Mouse (Mus musculus) cerebellum, postnatal 25 days (tissue): ENCODE results near the gene Odf3.

Source experiments
- DNase-seq, 2 experiments: peaks; one replicate each; pipeline ENCODE4 v3.0.0; 2021; ENCODE audit warnings: mixed read lengths in 2 of 2

Gene Odf3

DNA sequence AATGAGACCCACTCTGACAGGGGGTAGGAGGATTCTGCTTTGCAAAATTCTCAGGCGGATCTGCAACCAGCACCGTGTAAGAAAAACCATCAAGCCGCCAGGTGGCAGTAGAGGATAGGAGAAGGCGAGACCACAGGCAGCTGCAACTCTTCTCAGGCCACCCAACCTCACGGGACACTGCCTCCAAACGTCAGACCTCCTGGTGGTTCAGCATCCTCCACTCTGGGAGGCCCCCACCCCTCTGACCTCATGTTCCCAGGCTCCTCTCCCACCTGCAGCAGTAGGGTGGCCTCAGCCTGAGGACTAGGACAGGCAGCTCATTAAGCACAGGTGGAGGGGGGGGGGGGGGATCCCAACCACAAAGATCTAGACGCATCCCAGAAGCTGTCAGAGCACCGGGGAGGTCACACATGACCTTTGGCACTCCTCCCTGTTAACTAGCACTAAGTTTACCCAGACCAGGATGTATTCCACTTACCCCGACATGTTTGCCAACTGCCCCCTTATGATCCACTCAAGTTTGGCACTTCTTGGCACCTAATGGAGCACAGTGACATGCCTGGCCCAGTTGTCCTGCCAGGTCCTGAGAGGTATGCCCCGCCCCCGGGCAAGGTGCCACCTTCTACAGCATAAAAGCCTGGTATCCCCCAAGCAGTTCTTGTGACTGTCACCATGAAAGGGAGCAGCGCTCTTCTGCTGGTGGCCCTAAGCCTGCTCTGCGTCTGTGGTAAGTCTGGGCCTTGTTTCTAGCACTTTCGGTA is 2.5 kb upstream of the Odf3 start, which contains the start of gene Scgb1c1:
TSS of gene Scgb1c1 (plus strand) at position 643 of the 761 bp plus-strand sequence.
- peak; percentile 92 to 96 for DNase-seq

DNA sequence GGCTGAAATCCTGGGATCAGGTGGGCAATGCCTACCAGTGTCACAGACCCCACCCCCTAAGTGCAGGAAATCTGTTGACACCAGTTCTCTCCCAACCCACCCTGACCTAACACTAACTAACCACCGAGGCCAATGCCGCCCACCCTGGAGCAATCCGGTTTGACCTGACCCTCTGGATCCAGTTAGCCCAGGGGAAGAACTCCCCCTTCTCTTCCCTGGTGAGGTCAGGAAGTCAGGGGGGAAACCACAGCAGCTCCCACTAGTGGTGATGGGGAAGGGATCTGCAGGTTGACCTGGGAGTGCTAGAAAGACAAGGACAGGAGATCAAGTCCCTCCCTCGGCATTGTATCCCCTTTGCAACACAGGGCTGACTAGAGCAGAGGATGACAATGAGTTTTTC is 1.9 kb upstream of the Odf3 start:
- DNase-seq, result no peak

DNA sequence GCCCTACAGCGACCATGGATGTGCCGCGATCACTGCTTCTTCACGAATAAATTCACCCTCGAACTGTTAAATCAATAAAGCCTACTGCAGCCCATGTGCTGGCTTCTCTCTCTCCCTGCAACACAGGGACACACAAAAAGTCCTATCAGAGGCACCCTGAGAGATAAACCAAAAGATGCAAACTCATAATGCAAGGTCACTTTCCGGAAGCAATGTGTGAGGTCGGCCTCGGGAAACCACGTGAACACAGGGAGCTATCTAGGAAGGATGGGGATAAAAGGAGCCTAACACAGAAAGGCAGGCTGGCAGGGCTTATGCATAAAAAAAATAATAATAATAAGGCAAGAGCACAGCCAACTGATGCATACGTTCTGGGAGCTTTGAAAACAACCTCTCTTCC is 929 bp upstream of the Odf3 start:
- DNase-seq, result no peak

DNA sequence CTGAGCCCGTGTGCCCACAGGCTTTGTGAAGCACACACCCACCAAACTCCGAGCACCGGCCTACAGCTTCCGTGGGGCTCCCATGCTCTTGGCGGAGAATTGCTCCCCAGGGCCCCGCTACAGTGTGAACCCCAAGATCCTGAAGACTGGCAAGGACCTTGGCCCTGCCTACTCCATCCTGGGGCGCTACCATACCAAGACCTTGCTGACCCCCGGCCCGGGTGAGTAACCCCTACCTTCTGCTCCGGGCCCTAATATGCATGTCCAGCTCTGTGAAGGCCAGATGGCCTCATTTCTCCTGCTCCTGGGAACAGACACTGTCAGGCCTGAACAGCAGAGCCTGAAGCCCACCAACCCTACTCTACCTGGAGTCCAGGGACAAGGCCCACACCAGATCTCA is 986 bp downstream of the Odf3 start:
- no peak for DNase-seq

DNA sequence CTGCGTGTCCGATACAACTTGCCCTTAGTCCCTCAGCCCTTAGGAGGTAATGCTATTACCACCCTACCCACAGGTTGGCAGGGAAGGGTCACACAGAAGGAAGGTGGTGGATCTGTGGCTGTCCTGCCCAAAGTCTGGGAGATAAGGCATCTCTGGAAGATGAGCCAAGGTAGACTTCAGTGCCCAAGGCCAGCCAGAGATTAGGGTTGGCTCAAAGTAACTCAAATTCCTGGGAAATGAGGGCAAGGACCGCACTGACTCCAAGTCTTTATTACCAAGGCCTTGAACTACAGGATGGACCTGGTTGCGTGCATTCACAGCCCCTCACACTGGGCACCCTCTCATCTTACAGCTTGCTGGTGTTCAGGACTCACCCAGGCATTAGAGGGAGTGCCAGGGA is 4.3 kb downstream of the Odf3 start:
- DNase-seq, result no peak

DNA sequence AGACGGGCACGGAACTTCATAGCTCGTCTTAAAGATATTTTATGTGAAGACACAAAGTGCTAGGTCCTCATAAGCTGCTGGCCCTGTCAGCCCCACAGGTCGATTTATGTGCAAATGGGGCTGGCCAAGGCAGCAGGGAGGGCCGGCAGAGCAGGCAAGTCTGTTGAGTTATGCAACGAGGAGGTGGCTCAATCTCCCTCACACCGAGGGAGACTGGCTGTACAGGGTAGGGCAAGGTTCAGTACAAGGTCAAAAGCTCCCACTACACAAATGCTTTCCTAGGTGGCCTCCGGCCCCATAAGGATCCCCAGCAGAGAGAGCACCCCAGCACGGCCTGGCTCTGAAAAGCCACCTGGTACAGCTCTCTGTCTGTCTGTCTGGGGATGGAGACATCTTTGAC is 5.8 kb downstream of the Odf3 start:
- no peak for DNase-seq

DNA sequence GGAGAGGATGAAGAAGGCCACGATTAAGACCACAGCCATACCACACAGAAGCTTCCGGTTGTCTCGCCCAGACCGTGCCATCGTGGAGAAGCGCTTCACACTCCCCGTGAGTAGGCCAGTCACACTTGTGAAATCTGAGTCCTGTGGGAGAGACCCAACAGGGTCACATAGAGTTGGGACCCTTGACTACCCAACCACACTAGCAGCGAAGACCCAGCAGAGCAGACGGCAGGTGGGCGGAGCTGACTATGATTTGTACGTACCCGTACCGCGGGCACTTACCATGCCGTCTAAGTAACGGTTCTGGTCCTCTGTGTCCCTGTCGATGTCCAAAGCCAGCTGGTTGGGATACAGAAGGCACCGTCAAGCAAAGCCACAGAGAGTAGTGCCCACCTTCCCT is 6.9 kb downstream of the Odf3 start:
- DNase-seq, result no peak

DNA sequence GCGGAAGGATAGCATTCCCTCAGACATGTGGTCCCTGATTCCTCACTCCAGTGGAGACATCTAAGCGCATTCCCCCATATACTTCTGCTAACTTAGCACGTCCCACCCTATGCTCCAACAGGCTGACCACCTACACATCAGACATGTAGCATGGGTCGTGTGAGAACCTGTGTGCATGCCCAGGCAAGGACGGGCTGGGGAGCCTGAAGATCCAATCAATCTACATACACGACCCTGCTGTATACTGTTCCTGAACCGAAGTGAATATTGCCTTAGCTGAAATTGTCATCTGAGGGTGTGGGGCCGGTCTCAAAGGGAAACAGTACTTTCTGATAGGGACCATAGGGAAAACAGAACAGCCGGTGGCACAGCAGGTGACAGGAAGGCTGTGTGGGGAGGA is 7.6 kb downstream of the Odf3 start:
- no peak for DNase-seq

DNA sequence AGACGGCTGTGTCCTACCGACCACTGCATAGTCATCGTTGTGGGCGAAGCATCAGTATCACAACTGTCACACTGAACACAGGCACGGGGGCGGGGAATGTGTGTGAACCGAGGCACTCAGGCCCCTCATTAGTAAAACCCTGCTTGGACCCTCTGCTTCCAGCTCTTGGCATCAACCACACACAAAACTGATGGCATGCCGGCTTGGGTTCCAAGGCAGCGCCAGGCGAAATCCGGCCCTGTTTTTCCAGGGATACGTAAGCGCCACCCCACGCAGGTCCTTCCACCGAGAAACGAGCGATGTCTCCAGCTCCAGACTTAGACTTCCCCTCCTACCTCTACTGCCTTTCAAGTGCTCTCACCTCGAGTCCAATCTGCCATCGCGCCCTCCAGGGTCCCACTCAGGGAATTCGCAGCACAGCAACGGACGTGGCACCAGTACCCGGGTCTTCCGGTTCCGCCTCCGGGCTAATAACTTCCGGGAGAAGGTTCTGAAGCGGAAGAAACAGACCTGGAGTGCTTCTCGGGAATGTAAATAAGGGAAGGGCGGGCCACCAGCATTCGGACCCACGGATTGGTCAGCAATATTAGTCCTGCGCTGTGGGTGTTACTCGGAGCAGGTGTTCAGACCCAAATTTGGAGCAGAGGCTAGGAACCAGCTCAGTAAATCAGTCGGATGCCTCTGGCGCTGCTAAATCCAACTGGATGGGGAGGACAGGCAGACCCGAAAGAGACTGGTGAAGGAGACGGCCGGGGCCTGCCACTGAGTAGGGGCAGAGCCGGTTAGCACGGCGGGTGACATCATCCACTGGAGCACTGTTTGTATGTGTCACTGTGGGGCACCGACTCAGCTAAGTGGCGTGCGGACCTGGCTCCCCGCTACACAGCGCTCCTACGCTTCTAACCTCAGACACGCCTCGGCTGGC is 8.5 kb downstream of the Odf3 start, which contains the start of gene Gm45785:
TSS of gene Gm45785 (minus strand) at position 472 of the 925 bp plus-strand sequence.
- DNase-seq, result peak; percentile 85 to 87

DNA sequence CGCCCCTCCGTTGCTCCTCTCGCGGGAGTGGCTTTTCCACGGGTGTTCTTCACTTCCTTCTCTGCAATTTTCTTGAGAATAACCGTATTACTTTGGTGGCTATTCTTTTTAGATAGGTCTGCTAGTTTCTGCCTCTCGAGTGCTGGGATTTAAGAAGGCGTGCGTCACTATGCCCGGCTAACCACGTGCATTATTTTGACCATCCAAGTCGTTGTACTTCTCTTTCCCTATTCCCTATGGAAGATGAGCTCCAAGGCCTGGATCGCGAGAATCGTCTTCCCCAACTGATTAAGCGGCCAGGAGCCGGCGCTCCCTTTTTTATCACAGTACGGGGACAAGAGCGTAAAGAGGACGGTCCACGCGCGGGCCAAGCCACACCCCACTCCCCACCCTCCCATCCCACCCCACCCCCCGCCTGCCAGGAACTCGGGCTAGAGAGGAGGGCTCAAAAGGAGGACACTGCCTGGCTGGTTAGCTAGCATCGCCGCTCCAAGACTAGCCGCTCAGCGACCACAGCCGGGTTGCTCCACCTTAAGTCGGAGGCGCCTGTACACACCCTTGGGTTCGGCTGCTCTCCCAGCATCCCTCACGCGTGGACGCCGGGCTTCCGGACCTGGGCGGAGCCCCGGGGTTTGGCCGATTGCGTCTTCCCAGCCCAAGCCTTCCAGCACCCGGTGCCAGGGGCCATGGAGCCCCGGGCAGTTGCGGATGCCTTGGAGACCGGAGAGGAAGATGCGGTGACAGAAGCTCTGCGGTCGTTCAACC is 9.4 kb downstream of the Odf3 start, which contains the start of gene Ric8a:
TSS of gene Ric8a (plus strand) at position 173 of the 765 bp plus-strand sequence.
- peak; percentile 90 to 92 for DNase-seq

DNA sequence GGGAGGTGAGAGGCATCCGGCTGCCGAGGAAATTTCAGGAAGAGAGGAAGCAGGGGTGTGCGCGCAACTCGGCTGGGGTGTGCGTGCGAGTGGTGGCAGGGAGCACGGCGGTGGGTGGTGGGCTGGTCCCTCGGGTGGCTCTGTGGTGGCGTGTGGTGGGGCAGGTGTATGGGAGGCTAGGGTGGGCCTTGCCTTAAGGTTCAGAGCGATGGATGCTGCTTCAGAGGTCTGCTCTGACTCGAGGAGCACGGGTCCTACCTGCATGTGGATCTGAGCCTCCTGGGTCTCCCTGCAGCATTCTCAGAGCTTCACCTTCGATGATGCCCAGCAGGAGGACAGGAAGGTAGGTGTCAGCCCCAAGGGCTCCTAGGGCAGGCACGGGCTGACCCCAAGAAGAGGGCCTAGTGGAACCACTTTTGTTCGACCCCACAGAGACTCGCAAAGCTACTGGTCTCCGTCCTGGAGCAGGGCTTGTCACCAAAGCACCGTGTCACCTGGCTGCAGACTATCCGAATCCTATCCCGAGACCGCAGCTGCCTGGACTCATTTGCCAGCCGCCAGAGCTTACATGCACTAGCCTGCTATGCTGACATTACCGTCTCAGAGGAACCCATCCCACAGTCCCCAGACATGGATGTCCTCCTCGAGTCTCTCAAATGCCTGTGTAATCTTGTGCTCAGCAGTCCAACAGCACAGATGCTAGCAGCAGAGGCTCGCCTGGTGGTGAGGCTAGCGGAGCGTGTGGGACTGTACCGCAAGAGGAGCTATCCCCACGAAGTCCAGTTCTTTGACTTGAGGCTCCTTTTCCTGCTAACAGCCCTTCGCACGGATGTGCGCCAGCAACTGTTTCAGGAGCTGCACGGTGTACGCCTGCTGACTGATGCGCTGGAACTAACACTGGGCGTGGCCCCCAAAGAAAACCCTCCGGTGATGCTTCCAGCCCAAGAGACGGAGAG is 10.2 kb downstream of the Odf3 start, which contains the start of gene Bet1l:
TSS of gene Bet1l (minus strand) at position 28 of the 956 bp plus-strand sequence.
- peak; percentile 36 to 40 for DNase-seq

DNA sequence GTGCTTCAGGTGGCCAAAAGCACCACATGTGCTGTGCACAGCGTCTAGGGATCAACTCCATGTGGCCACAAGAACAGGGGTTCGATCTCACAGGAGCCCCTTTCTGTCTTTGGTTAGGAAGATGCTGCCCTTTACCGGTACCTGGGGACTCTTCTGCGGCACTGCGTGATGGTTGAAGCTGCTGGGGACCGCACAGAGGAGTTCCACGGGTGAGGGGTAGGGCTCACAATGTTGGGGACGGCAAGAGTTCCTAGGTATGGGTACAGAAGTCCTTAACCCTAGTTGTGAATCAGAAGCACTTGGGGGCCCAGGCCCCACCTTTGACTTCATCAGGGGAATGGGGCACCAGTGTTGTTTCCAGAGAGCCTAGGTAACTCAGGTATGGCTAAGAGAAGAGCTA is 11.1 kb downstream of the Odf3 start:
- no peak for DNase-seq

DNA sequence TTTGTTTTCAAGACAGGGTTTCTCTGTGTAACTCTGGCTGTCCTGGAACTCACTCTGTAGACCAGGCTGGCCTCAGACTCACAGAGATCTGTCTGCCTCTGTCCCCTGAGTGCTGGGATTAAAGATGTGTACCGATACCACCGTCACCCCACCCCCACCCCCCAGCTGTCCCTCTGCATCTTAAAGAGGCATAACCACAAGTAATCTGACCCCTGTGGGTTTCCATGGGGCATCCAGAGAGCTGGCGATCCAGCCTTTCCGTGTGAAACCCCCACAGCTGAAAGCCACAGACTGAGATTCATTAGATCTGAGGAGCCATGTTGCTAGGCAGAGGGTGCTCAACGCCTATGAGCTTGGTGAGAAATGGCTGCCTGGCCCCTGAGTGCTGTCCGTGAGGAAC is 12.4 kb downstream of the Odf3 start:
- no peak for DNase-seq

DNA sequence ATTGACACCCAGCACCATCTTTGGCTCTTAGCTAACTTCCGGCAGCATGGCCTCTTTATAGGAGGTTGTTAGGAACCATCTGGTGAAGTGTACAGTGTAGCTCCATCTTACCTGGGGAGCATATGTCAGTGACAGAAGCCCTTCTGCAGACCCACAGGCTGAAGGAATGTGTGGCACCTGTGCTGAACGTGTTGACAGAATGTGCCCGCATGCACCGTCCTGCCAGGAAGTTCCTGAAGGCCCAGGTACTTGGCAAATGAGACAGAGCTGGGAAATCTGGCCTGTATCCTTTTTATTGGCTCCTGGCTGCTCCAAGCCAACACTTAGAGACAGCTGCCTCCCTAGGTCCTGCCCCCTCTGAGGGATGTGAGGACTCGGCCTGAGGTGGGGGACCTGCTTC is 13.1 kb downstream of the Odf3 start:
- DNase-seq, result no peak

DNA sequence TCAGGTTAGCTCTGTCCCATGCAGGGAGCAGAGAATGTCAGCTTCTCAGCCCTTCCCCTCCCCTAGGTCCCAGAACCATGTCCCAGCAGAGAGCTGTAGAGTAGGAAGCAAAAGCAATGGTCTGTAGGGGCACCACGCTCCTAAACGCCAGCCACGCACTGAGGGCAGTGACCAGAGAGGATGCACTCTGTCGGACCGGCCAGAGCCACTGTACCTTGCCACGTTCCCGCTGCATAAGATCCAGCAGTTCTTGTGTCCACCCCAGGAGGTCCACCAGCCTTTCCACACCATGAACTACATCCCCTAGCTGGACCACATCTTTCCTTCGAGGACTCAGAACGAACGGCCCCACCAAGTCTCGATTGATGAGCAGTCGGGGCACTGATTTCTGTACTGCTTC is 17.2 kb downstream of the Odf3 start:
- no peak for DNase-seq

DNA sequence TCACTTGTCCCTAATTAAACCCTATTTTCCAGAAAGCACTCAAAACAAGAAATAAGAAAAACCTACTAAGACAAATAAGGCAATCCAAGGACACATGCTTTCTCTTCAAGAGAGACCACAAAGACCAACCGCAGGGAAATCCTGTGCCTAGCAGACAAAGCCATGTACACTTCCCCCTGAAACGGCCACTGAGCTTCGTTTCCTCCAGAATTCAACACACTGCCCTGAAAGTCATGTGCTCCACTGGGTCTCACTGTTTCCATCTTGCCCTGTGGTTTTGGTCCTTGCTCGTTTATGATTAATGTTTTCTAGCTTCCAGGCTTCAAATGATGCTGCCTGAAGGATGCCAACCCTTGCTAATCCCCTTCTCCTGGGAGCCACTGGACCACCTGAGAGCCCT is 26.6 kb downstream of the Odf3 start:
- no peak for DNase-seq

DNA sequence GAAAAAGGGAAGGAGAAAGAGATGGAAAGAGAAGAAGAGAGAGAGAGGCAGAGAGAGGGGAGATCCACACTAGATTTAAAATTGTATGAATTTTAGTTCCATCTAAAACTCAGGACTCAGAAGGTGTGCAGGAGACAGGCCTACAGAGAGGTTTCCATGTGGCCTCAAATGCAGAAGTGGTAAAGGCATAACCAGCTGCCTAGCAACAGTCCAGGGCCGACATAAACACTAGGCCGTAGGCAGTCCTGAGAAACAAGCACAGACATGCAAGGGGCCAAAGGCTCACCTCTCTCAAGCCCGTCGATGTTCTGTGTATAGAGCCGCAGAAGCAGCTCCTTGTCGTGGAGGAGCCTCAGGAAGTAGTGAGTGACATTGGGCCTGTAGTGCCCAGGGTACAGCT is 29.8 kb downstream of the Odf3 start:
- DNase-seq, result no peak

DNA sequence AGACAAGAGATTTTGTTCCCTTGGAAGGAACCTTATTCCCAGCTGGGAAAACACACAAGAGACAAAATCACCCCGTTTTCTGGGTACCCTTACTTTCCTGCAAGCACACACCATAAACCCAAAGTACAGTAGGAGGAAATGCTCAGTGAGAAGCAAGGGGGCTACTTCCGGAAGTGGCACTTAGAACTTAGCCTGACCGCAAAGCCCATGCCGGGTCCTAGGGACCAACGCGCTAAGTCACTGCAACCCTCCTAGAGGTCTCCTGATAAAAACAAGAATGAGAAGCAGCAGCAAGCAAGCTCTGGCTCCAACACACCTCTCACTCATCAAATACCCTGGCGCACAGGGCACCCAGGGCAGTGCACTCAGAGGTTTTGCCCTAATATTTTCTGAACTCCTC is 31.8 kb downstream of the Odf3 start:
- DNase-seq, result no peak

DNA sequence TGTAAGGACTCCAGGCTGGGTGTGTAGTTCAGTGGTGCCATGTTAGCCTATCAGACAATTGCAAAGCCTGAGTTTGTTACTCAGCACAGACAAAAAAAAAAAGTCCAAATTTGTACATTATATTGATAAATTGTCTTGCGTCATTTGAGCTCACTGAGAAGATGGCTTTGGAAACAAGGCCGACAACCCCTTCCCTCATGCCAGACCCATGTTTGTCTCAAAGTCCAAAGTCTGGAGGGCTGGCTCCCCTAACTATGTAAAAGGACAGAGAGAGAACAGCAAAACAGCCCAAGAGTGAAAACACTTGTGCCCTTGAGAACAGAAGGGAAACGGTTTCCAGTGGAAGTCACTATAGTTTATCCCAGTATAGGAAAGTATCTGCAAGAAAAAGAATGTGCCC is 32.8 kb downstream of the Odf3 start:
- no peak for DNase-seq

DNA sequence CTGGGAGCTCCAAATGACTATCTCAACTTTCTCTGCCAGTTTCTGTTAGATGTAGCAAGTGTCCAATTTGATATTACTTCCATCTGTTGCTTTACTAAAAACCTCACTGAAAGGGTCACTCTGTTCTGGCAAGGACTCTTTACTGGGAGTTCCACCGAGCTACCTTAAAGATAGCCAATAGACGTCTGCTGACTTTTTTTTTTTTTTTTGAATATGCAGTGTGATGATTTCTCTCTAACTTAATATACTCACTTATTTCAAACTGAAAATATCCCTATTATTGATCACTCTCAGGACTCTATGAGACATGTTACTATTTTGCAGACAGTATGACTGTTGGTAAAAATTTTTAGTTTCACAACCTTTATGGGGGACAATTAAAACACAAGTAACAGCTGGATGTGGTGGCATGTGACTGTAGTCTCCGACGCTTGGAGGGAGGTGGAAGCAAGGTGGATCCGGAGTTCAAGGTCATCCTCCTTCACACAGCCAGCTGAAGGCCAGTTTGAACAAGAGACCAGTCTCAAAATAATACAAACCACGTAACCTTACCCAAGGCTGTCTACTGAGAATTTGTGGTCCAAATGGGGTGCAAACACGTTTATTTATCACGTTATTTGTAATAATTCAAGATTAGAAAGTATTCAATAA is 33.4 kb downstream of the Odf3 start:
- no peak for DNase-seq
